Mouse (Mus musculus): Measurements from ENCODE around the gene Inava.

The Inava gene

DNA sequence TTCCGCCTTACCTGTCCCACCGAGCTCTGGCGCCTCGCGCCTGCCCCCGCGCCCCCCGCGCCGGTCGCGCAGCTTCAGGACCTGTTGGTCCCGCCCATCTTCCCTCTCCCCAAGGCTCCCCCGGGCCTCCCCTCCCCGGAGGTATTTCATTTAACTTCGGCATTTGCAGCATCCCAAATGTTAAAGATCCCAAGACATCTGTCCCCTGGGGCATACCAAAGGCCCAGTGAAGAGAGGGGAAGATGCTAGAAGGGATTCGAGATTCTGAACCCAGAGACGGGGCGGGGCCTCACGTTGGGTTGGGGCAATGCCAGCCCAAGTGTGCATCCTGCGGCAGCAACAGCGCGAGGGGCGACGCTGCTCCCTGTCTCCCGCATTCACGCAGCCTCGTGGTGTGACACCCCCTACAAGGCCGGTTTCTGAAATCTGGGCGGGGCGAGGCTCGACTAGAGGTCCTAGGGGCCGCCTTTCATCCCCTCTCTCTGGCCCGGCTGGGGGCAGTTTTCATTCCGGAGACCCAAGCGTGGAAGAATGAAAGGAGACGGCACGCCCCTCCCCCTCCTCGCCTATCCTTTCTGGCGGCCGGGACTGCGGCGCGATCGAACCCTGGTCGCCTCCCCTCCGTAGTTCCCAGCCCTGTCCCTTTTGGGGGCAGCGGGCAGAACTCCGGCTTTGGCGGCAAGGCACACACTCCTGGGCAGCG, at the start of gene Inava:
TSS of gene Inava (minus strand) at position 373 of the 703 bp plus-strand sequence.
- DNase-seq (ENCODE audit: low spot score): peak; percentile 33

- no peak for DNase-seq (ENCODE audit: low spot score)
These were observed 43.3 kb upstream of the Inava start for GRCm38 (mm10) chr1:136277366-136277765.

DNA sequence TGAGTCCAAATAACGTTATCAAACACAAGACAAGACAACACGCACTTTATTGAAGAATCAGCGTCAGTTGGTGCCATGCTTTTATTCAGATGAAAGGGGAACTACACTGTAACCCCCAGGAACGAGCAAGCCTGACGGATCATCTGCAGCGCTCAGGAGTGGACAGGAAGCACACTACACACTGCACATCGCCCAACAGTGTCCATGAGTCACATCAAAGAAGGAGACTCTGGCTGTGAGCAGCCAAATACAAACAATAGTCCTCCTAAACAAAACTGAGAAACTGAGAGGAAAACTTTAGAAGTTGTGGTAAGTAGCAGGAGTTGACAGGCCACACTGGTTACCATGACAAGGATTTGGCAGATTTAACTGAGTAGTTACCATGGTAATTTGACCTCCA, 34.2 kb upstream of the Inava start:
- DNase-seq (ENCODE audit: low spot score): no peak

DNA sequence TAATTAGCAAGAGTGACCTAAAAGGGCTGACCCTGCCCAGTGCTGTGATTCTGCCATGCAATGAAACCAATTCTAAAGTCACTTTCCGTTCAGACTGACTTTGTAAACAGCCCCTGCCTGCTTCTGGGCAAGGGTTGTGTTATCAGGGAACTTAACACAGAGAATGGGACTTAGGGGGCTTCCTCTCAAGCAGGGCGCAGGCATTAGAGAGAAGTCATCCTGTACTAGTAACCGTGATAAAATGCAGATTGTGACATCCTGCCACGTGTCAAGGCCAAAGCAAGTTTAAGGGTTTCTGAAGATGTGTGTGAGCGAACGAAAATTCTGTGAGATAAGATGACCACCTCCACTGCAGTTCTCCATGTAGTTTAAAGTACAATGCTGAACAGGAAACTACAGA, 32.1 kb upstream of the Inava start:
- no peak for DNase-seq (ENCODE audit: low spot score)

DNA sequence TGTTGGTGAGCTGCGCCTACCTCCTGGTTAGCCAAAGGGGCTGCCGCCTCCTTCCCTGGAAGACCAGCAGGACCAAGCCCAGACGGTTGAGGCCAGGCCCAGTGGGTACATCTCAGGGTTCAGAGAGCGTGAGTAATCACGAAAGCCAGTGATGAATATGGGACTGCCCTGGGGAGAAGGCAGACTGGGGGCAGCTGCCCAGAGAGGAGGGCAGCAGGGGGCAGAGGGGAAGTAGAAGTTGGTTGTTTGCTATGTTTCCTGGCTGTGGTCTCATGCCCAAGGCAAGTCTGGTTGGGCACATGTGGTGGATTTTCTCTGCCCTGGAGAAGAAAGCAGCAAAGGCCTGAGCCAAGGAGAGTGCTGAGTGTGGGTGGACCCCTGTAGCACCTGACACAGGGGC, 29.3 kb upstream of the Inava start:
- DNase-seq (ENCODE audit: low spot score): no peak

GRCm38 (mm10) chr1:136260635-136261238, 26.7 kb upstream of the Inava start, which contains the start of gene Gpr25:
Gene Gpr25, minus strand, starts transcription at chr1:136260873.
- no peak for DNase-seq (ENCODE audit: low spot score)

DNA sequence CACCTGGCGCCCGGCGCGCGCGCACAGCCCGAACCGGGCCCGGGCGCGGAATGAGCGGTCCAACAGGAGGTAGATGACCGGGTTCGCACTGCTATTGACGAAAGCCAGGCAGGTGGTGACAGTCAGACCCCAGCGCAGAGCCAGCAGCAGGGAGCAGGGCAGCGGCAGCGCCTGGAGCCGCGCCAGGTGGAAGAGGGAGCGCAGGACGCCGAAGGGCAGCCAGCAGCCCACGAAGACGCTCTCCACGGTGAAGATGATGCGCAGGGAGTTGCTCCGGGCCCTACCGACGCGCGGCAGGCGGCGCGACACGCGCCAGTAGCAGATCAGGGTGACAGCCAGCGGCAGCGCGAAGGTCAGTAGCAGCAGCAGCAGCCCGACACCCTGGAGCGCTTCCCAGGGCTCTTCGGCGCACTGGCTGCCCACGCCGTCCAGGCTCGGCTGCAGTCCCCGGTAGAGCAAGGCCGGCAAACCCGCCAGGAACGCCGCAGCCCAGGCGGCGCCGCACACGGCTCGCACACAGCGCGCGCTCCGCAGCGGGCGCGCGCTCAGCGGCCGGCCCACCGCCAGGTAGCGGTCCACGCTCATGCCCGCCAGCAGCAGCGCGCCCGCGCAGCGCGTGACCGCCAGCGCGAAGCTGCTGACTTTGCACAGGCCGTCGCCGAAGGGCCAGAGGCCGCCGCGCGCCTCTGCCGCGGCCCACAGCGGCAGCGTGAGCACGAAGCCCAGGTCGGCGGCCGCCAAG, 26.0 kb upstream of the Inava start:
- DNase-seq (ENCODE audit: low spot score): peak; percentile 61

GRCm38 (mm10) chr1:136259543-136259892, 25.5 kb upstream of the Inava start:
- no peak for DNase-seq (ENCODE audit: low spot score)

DNA sequence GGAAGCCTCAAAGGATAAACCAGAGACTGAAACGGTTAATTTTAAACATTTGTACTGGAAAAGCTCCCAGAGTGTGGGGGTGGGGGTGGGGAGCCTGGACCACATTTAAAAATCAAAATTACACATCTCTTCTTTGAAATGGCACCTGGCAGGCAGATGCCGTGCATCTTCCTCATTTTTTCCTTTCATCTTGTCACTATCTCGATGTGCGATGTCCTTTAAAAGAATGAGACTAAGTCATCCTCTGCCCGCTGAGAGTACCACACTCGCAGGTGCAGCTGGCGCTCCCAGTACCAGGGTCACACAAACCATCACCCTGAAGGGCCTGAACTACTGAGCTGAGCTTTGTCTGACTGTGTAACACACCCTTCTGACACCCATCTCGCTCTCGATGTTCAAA, 24.4 kb upstream of the Inava start:
- DNase-seq (ENCODE audit: low spot score): no peak

DNA sequence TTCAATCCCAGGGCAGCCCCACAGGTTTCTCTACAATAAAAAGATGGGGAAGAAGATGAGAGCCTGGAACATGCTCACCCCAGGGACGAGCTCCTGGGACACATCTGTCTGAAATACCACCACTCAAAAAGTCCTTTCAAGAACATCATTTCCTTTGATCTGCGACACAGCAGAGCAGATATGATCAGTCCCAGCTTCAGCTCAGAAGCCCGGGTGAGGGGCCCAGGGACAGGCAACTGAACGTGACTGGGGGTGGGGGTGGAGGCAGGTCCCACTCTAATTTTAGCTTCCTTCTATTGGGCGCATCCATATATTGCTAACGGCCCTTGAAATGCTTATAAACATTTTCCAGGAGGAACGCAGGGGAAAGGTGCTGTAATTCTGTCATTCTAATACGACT, 21.6 kb upstream of the Inava start:
- DNase-seq (ENCODE audit: low spot score): no peak

- DNase-seq (ENCODE audit: low spot score): no peak
These were observed 21.1 kb upstream of the Inava start for GRCm38 (mm10) chr1:136255174-136255573.

DNA sequence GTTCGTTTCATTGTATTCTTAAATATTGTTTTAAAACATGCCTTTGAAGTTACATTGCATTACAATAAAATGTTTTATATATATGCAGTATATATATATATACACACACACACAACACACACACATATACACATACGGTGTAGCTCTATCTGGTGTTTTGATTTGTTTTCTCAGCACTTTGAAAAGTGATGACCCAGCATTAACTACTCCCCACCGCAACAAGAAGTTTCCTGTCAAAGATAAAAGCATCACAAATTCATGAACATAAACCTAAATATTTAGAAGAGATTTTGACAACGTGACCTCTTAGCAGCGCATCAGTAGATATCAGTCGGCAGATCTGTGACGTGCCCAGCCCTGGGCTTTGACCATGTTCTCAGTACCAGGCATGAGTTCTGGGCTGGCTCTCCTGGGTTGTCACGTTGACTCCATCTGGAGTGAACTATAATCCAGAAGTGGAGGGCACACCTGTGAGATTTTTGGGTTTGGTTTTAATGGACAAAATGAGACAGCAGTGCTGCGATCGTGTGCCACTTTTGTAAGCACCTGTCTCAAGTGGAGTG, 20.5 kb upstream of the Inava start:
- DNase-seq (ENCODE audit: low spot score): no peak

DNA sequence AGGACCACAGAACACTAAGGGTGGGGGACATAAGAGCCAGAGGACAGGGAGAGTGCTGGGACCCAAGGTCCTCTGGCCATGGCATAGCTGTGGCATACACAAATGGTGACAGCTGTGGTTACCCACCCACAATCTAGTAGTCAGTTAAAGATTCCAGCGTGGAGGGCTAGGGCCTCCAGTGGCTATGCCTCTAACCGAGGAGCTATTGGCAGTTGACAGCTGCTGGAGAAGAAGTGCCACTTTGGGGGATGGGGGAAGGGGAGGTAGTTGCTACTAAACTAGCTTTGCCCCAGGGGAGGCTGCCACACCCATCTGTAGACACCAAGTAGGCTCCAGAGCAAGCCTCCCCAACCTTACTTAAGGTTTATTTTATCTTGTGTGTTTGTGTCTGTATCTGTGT, 19.4 kb upstream of the Inava start:
- no peak for DNase-seq (ENCODE audit: low spot score)

- no peak for DNase-seq (ENCODE audit: low spot score)
These were observed 15.6 kb upstream of the Inava start for GRCm38 (mm10) chr1:136249662-136250061.

DNA sequence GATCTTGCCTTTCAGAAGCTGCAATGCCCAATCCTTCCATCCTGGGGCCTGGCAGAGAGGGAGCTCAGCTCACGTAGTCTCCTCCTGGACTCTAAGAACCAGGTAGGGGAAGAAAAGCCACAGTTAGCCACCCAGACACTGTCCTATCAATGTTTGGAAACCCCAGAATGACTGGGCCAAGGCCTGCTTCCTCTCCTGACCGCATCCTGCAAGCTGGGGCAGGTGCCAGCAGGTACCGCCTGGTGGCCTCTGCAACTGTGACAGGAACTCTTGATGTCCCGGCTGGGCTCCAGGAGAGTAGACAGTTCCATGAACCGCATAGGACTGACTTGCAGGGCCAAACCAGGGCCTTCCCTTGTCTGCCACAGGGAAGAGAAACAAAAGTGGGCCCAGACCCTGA, 13.3 kb upstream of the Inava start:
- DNase-seq (ENCODE audit: low spot score): no peak

DNA sequence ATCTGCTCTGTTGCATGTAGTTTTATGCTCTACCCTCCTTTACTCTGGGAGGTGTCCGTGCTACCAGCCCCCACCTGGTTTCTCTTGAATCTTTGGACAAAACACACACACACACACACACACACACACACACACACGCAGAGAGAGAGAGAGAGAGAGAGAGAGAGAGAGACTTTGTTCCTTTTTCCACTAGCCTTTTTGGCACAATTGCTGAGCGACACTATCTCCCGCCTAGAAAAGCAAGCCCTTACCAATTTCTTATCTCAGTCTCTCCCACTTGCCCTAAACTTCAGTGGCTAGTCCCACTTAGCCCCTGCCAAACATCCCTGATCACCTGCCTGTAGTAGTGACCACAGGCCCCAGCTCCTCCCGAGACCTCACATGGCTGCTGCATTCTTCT, 10.4 kb upstream of the Inava start:
- no peak for DNase-seq (ENCODE audit: low spot score)

DNA sequence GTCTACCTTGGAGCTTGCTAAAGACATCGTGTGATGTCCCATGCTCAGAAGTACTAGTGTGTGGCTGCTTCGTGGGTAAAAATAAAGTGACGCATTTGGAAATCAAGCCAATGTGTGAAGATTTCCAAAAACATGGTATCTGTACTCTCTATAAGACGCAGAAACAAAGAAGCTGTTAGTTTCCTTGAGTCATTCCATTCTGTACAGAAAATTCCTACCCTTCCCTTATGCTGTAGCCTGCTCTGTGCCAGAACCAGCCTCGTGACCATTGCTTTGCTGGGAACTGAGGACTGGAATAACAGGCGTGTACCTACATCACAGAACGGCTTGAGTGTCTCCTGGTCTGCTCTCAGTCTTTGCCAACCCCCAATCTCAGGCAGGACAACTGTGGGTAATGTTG, 7.7 kb upstream of the Inava start:
- DNase-seq (ENCODE audit: low spot score): no peak

DNA sequence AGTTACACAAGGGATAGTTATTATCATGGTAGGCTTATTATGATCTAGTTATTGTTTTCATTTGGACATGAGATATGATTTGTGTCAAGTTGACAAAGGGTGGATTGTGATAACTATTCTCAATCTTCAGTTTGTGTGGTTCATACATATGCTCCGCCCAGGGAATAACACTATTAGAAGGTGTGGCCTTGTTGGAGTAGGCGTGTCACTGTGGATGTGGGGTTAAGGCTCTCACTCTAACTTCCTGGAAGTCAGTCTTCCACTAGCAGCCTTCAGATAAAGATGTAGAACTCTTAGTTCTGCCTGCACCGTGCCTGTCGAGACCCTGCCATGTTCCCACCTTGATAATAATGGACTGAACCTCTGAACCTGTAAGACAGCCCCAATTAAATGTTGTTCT, 4.4 kb upstream of the Inava start:
- no peak for DNase-seq (ENCODE audit: low spot score)

DNA sequence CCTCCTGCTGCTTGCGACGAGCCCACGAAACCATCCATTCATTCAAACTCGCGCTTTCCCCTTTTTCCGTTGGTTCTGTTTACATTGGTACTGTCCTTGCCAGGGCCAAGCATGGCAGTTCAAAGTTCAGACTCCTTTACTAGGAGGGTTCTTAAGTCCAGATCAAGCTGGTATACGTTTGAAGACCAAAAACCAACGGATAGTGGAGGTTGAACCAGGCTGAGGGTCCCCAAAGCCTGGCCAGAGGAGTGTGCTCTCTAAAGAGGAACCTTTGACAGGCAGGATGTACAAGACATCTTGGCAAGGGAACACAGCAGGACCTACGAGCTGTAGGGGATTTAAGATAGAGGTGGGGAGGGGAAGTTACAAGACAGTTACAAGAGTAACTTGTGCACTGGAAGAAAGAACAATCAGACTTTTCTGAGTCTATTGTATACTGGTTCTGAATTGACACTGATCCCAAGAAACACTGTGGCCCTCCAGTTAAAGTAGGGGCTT, 580 bp upstream of the Inava start:
- DNase-seq (ENCODE audit: low spot score): no peak

GRCm38 (mm10) chr1:136232986-136233790, 876 bp downstream of the Inava start:
- no peak for DNase-seq (ENCODE audit: low spot score)

DNA sequence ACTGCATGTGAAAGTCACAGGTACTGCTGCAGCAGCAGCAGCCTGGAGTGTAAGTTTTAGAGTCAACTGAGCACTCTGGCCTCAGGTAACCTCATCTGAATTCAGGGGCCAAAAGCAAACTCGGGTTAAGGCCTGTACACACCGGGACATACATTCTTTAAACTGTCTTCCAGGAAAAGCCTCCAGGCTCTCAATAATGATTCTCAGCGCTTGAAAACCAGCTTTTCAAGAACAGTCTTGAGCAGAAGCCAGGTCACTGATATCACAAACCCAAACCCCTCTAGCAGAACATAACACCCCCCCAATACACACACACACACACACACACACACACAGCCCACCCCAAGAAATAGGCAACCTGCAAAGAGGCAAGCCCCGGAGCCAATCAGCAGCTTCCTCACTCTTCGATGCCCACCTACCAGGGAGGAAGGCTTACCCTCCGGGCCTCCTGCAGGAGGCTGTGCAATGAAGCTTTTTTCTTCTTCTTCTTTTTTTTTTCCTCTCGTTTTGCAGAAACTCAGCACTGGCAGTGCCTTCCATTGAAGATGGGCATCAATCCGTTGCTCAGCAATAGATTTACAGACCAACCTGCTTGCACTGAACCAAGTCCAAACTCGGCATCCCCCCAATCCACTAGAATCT, 1.7 kb downstream of the Inava start:
- no peak for DNase-seq (ENCODE audit: low spot score)

DNA sequence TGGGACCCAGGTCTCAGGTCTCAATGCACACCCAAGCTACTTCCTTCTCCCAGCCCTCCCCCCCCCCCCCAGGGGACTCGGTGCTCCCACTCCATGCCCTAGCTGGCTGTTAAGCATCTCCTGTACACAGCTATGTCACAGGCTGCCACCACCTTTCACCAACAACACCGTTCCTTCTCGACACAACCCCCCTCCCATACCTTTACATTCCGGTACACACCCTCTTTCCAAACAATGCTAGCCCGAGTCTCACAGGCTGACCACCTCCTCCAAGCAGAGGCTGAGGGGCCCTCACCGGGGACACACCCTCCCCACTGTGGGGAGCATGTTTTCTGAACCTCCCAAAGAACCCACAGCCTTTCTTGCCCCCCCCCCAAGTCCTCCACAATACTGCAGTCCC, 2.5 kb downstream of the Inava start:
- no peak for DNase-seq (ENCODE audit: low spot score)

Measured in layer of hippocampus, adult 11-12 months (tissue).